Mouse (Mus musculus) hindbrain, embryonic 13.5 days (tissue): Measurements from ENCODE around the gene Gnb1l. TPM values are rescaled to one million over a fixed set of nuclear protein-coding genes. Genes with fewer than 3 reads are reported as not detected.

Source experiments
- ATAC-seq: fragments of 200-750 bp; cut with Nextera tagmentation; 2 replicates; pipeline ENCODE4 v1.8.0; 2017; ENCODE audit warnings: moderate TSS enrichment; ENCODE audit not compliant: low FRiP score
- H3K27ac ChIP-seq: fragments of 300-500 bp; sonication (generic); 2 replicates; pipeline ENCODE4 v1.5.1; 2015; ENCODE audit warnings: inconsistent platforms, mild to moderate bottlenecking, moderate library complexity
- H3K27me3 ChIP-seq: fragments of 300-500 bp; sonication (generic); 2 replicates; pipeline ENCODE4 v1.6.1; 2015; ENCODE audit warnings: mild to moderate bottlenecking, inconsistent platforms
- H3K36me3 ChIP-seq: fragments of 300-500 bp; sonication (generic); 2 replicates; pipeline ENCODE4 v1.6.1; 2015; ENCODE audit warnings: mild to moderate bottlenecking, inconsistent platforms
- H3K4me1 ChIP-seq: fragments of 300-500 bp; sonication (generic); replicated peaks from 2 replicates; pipeline ENCODE4 v1.6.1; 2015; ENCODE audit warnings: inconsistent platforms
- H3K4me2 ChIP-seq: fragments of 300-500 bp; sonication (generic); 2 replicates; pipeline ENCODE4 v1.6.1; 2015; ENCODE audit warnings: inconsistent platforms, mild to moderate bottlenecking, moderate library complexity
- H3K4me3 ChIP-seq: fragments of 300-500 bp; sonication (generic); 2 replicates; pipeline ENCODE4 v1.5.1; 2015; ENCODE audit warnings: mild to moderate bottlenecking, inconsistent platforms
- H3K9ac ChIP-seq: fragments of 300-500 bp; sonication (generic); 2 replicates; pipeline ENCODE4 v1.6.1; 2015; ENCODE audit warnings: mild to moderate bottlenecking, inconsistent platforms
- H3K9me3 ChIP-seq: fragments of 300-500 bp; sonication (generic); 2 replicates; pipeline ENCODE4 v1.6.1; 2016; ENCODE audit warnings: inconsistent platforms
- WGBS: fragments of 180-500 bp; shearing (Covaris S2); methylation state at CpG from one replicate; pipeline ENCODE4 v1.1.7; 2015; 5-methylcytosine and 5-hydroxymethylcytosine counted together
- polyA plus RNA-seq: library from polyadenylated mRNA; unstranded; fragments of >200 nt; fragmentation: Nextera tagmentation; extraction: Ambion mirVana; gene quantifications from 2 replicates; pipeline ENCODE4 v1.2.1, GENCODE M21; 2015

Gnb1l gene
- polyA plus RNA-seq, 1 experiment from 2014 or later = 13.7 TPM

DNA sequence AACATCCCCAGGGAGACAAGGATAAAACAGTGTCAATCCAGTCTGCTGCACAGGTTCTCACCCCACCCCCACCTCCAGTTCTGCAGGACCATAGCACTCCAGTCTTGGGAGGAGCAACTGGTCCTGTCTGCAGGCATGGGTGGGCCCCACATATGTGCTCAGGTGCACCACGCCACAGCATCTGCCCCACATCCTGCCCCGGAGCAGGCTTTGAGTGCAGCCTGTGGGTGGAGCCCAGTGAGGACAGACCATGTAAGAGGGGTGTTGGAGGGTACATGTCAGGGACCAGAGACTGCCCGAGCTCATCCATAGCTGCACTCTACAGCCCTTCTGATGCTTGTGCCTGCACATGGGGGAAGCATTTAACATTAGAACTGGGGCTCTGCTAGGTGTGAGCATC is 57.9 kb downstream of the Gnb1l start:
- no peak overlapping the region for H3K4me3 ChIP-seq
- no peaks in the 10 kb centered on the region for H3K36me3 ChIP-seq
- peaks cover 16% of the 10 kb centered on the region for H3K4me1 ChIP-seq
- no peak overlapping the region for H3K9ac ChIP-seq
- peaks cover 4% of the 10 kb centered on the region for H3K27me3 ChIP-seq
- no peak overlapping the region for H3K27ac ChIP-seq
- H3K4me2 ChIP-seq = no peak overlapping the region
- WGBS = 82% methylated on average over 3 of the region's 3 CpGs
- no peak for ATAC-seq
- H3K9me3 ChIP-seq = no peaks in the 10 kb centered on the region

GRCm38 (mm10) chr16:18564472-18564871 is 66.0 kb downstream of the Gnb1l start:
- Histone ChIP-seq H3K4me1 (0 out of 2 replicates have a peak, but pooled peaks cover 6% of the 10 kb centered on the region), H3K36me3 (peaks cover 5% of the 10 kb centered on the region; the same call in 1 of the 2 replicates), H3K27me3 (no peaks in the 10 kb centered on the region), H3K4me3 (no peak overlapping the region), H3K9me3 (no peaks in the 10 kb centered on the region), H3K9ac (no peak overlapping the region), H3K4me2 (no peak overlapping the region), H3K27ac (no peak overlapping the region)
- ATAC-seq = no peak
- 86% methylated on average over 2 of the region's 2 CpGs for WGBS

DNA sequence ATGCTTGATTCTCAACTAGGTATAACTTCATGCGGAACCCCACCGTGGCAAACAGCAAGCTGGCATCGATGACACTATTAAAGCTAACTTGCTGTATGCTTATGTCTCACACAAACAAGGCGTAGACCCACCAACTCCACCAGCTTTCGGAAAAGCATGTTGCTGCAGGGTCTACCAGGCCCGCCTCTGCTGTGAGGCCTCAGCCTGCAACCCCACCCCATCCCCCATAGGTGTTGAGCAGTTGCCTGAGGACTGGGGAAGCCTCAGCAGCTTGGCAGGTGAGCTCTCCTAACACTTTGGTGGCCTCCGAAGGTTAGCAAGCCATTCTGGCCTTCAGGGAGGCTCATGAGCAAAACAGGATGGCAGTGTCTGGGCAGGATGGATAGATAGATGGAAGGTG is 70.1 kb downstream of the Gnb1l start:
- WGBS = 76% methylated on average over 7 of the region's 7 CpGs
- H3K4me3 ChIP-seq = no peak overlapping the region

DNA sequence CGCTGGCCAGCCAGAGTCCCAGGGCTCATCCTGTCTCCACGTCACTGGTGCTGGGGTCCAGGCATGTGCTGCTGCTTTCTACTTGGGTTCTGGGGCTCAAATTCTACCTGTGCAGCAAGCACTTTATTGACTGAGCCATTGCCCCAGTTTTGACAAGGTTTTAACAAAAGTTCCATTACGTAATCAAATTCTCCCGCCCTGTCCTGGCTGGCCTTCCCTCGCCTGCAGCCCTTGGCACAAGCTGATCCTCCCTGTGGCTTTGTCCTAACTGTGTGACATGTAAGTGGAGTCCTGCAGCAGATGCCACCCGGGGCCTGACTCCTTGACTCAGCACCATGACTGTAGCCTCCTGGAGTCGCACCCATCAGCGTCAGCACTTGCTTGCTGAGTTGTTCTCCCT is 75.7 kb downstream of the Gnb1l start:
- ATAC-seq = no peak
- 77% methylated on average over 8 of the region's 8 CpGs for WGBS
- Histone ChIP-seq H3K4me2 (no peak overlapping the region), H3K9me3 (no peaks in the 10 kb centered on the region), H3K4me1 (0 out of 2 replicates have a peak, but pooled peaks cover 3% of the 10 kb centered on the region), H3K27me3 (peaks cover 28% of the 10 kb centered on the region), H3K4me3 (no peak overlapping the region), H3K36me3 (no peaks in the 10 kb centered on the region), H3K27ac (no peak overlapping the region), H3K9ac (no peak overlapping the region)

More for the DNA sequence above, 70.1 kb downstream of the Gnb1l start:
- no peaks in the 10 kb centered on the region for H3K9me3 ChIP-seq
- 0 out of 2 replicates have a peak, but pooled peaks cover 6% of the 10 kb centered on the region for H3K4me1 ChIP-seq
- H3K4me2 ChIP-seq = no peak overlapping the region
- ATAC-seq = no peak
- no peaks in the 10 kb centered on the region for H3K27me3 ChIP-seq
- no peak overlapping the region for H3K9ac ChIP-seq
- H3K36me3 ChIP-seq = peaks cover 5% of the 10 kb centered on the region; the same call in 1 of the 2 replicates
- no peak overlapping the region for H3K27ac ChIP-seq

DNA sequence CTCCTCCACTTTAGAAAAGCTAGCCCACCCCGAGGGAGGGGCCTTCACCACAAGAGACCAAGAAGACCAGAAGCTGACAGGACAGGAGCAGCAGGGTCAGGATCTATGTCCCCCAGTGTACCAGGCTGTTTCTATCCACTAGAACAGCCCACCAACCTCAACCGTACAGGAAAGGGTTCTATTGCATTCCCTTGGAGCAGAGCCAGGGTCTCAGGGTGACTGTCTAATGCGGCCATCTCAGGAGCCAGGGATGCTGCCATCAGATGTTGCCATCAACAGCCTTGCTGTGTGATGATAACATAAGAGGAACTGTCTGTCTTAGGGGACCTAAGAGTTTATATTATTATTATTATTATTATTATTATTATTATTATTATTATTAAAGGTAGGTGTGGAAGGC is 78.6 kb downstream of the Gnb1l start:
- H3K4me1 ChIP-seq = peaks cover 15% of the 10 kb centered on the region
- no peak overlapping the region for H3K4me2 ChIP-seq
- H3K4me3 ChIP-seq = no peak overlapping the region
- peaks cover 57% of the 10 kb centered on the region for H3K27me3 ChIP-seq
- WGBS = 48% methylated on average over 3 of the region's 3 CpGs
- no peak overlapping the region for H3K27ac ChIP-seq
- no peak for ATAC-seq
- H3K9ac ChIP-seq = no peak overlapping the region
- no peaks in the 10 kb centered on the region for H3K9me3 ChIP-seq
- no peaks in the 10 kb centered on the region for H3K36me3 ChIP-seq

GRCm38 (mm10) chr16:18577599-18578160 is 79.2 kb downstream of the Gnb1l start:
- WGBS = 17% methylated on average over 5 of the region's 5 CpGs
- Histone ChIP-seq H3K9me3 (no peaks in the 10 kb centered on the region), H3K4me1 (peaks cover 21% of the 10 kb centered on the region), H3K36me3 (no peaks in the 10 kb centered on the region), H3K27ac (no peak overlapping the region), H3K4me2 (no peak overlapping the region), H3K9ac (no peak overlapping the region), H3K27me3 (peaks cover 63% of the 10 kb centered on the region), H3K4me3 (no peak overlapping the region)
- no peak for ATAC-seq

GRCm38 (mm10) chr16:18580389-18580788 is 81.9 kb downstream of the Gnb1l start:
- H3K4me1 ChIP-seq = peaks cover 26% of the 10 kb centered on the region
- no peak overlapping the region for H3K9ac ChIP-seq
- H3K27me3 ChIP-seq = peaks cover 86% of the 10 kb centered on the region
- ATAC-seq = no peak
- no peak overlapping the region for H3K4me3 ChIP-seq
- no peaks in the 10 kb centered on the region for H3K9me3 ChIP-seq
- 14% methylated on average over 2 of the region's 2 CpGs for WGBS
- no peak overlapping the region for H3K4me2 ChIP-seq
- no peaks in the 10 kb centered on the region for H3K36me3 ChIP-seq
- no peak overlapping the region for H3K27ac ChIP-seq

GRCm38 (mm10) chr16:18581050-18581622 is 82.6 kb downstream of the Gnb1l start:
- Histone ChIP-seq H3K27me3 (peaks cover 93% of the 10 kb centered on the region), H3K9ac (peak overlapping the region; percentile 58; the same call in 1 of the 2 replicates)
- 3% methylated on average over 21 of the region's 21 CpGs for WGBS

GRCm38 (mm10) chr16:18581623-18582205 is 83.2 kb downstream of the Gnb1l start:
- H3K4me2 ChIP-seq = peak overlapping the region; percentile 56
- H3K36me3 ChIP-seq = no peaks in the 10 kb centered on the region
- H3K4me1 ChIP-seq = peaks cover 39% of the 10 kb centered on the region
- H3K27me3 ChIP-seq = peaks cover 97% of the 10 kb centered on the region
- 0 out of 2 replicates have a peak overlapping the region, but pooled peaks have one; percentile 8 for H3K27ac ChIP-seq
- 1% methylated on average over 66 of the region's 66 CpGs for WGBS
- H3K9me3 ChIP-seq = no peaks in the 10 kb centered on the region
- H3K9ac ChIP-seq = peak overlapping the region; percentile 58
- peak overlapping the region; percentile 41 for H3K4me3 ChIP-seq
- ATAC-seq = 0 out of 2 replicates have a peak, but pooled peaks have one; percentile 22

More at GRCm38 (mm10) chr16:18581050-18581622, 82.6 kb downstream of the Gnb1l start:
- Histone ChIP-seq H3K9me3 (no peaks in the 10 kb centered on the region), H3K4me1 (peaks cover 33% of the 10 kb centered on the region), H3K4me3 (peak overlapping the region; percentile 41), H3K27ac (0 out of 2 replicates have a peak overlapping the region, but pooled peaks have one; percentile 8), H3K4me2 (peak overlapping the region; percentile 56), H3K36me3 (no peaks in the 10 kb centered on the region)
- no peak for ATAC-seq

GRCm38 (mm10) chr16:18582426-18583148 is 84.1 kb downstream of the Gnb1l start:
- H3K4me3 ChIP-seq = peak overlapping the region; percentile 41
- H3K4me2 ChIP-seq = peak overlapping the region; percentile 56
- no peak overlapping the region for H3K27ac ChIP-seq
- peak overlapping the region; percentile 58; the same call in 1 of the 2 replicates for H3K9ac ChIP-seq
- ATAC-seq = peak; percentile 11; the same call in 1 of the 2 replicates
- peaks cover 97% of the 10 kb centered on the region for H3K27me3 ChIP-seq
- H3K4me1 ChIP-seq = peaks cover 39% of the 10 kb centered on the region
- H3K36me3 ChIP-seq = no peaks in the 10 kb centered on the region
- 1% methylated on average over 60 of the region's 67 CpGs for WGBS
- H3K9me3 ChIP-seq = no peaks in the 10 kb centered on the region

- no peaks in the 10 kb centered on the region for H3K36me3 ChIP-seq
- no peak overlapping the region for H3K27ac ChIP-seq
- no peaks in the 10 kb centered on the region for H3K9me3 ChIP-seq
- peaks cover 97% of the 10 kb centered on the region for H3K27me3 ChIP-seq
- WGBS = 13% methylated on average over 10 of the region's 10 CpGs
- peaks cover 44% of the 10 kb centered on the region for H3K4me1 ChIP-seq
- ATAC-seq = no peak
- no peak overlapping the region for H3K4me2 ChIP-seq
- H3K9ac ChIP-seq = no peak overlapping the region
- H3K4me3 ChIP-seq = peak overlapping the region; percentile 41; the same call in 1 of the 2 replicates
Observed at GRCm38 (mm10) chr16:18583169-18583568, 84.7 kb downstream of the Gnb1l start.
